Mouse (Mus musculus): ENCODE measurements around the gene Klhl8. TPM values are rescaled to one million over a fixed set of nuclear protein-coding genes. Genes with fewer than 3 reads are reported as not detected.
A peak's percentile ranks its signal among the peaks of the same experiment; 100 is the strongest.

The Klhl8 gene
- polyA plus RNA-seq, 1 experiment from 2014 or later: 45.4 TPM

DNA sequence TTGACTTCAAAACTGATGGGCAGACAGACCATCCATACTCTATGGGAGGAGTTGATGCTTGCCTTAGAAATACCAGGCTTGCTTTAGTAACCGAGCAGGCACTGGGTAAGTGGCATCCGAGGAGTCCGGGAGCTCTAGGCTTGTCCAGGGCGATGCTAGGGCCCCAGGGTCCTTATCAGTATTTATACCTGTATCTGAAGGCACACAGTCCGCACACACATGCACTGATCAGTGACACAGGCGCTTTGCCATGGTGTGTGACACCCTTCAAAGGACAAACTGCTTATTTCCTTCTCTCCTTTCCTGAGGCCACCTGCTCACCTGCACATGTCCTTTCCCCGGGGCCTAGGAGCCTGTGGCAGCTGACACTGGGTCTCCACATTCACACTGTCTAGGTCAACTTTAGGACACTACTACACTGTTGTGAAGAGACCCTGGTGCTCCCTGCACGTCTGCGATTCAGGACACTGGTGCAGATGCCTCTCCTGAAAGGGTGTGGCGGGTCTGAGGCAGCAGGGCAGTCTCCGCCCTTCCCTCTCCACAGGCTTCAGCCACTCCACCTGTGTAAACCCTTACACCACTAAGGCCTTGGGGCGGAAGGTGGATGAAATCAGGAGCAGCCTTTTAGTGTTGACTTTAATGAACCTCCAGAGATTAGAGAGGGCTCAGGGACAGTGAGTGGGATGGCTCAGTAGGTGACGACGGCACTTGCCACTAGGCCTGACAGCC, 55.4 kb downstream of the Klhl8 start:
- Histone ChIP-seq H3K9ac (0 out of 2 replicates have a peak overlapping the region, but pooled peaks have one; percentile 32), H3K4me3 (replicated peaks; ENCODE audit: low read length) (no peak overlapping the region), H3K9me3 (ENCODE audit: control insufficient read depth, low read length) (no peaks in the 10 kb centered on the region), H3K4me2 (replicated peaks) (no peak overlapping the region), H3K36me3 (replicated peaks; ENCODE audit: control insufficient read depth, insufficient read depth) (no peaks in the 10 kb centered on the region; the same call in none of the 2 replicates), H3K27ac (no peak overlapping the region), H3K27me3 (ENCODE audit: control insufficient read depth, insufficient read depth, low read length) (no peaks in the 10 kb centered on the region), H3K4me1 (replicated peaks; ENCODE audit: control insufficient read depth, insufficient read depth, low read length) (peaks cover 12% of the 10 kb centered on the region)
- ATAC-seq (ENCODE audit: low FRiP score) (no peak), DNase-seq (ENCODE audit: low spot score) (no peak)
- WGBS: 87% methylated on average over 14 of the region's 14 CpGs

DNA sequence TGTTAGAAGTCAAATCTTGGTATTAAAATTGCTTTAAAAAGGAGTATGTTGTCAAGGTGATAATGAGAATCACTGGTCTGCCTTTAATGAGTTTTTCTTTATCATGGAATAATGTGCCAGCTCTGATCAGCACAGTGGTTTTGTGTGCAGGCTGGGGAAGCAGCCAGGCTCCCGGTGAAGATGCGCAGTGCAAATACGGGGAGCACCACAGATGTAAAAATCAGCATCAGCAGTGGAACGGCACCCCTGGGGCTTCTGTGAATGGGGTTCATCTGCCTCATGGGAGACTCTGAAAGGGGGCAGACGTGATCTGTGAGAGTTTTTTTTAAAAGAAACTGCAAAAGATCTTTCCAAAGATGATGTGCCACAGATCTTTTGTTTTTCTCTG, 56.3 kb downstream of the Klhl8 start:
- no peaks in the 10 kb centered on the region; the same call in none of the 2 replicates for H3K36me3 ChIP-seq (replicated peaks; ENCODE audit: control insufficient read depth, insufficient read depth)
- ATAC-seq (ENCODE audit: low FRiP score) (no peak), DNase-seq (ENCODE audit: low spot score) (no peak)
- no peaks in the 10 kb centered on the region for H3K9me3 ChIP-seq (ENCODE audit: control insufficient read depth, low read length)
- 0 out of 2 replicates have a peak overlapping the region, but pooled peaks have one; percentile 9 for H3K9ac ChIP-seq
- peaks cover 12% of the 10 kb centered on the region for H3K4me1 ChIP-seq (replicated peaks; ENCODE audit: control insufficient read depth, insufficient read depth, low read length)
- no peaks in the 10 kb centered on the region for H3K27me3 ChIP-seq (ENCODE audit: control insufficient read depth, insufficient read depth, low read length)
- H3K4me2 ChIP-seq (replicated peaks): no peak overlapping the region
- H3K4me3 ChIP-seq (replicated peaks; ENCODE audit: low read length): no peak overlapping the region
- H3K27ac ChIP-seq: peak overlapping the region; percentile 44
- WGBS: 40% methylated on average over 5 of the region's 5 CpGs

DNA sequence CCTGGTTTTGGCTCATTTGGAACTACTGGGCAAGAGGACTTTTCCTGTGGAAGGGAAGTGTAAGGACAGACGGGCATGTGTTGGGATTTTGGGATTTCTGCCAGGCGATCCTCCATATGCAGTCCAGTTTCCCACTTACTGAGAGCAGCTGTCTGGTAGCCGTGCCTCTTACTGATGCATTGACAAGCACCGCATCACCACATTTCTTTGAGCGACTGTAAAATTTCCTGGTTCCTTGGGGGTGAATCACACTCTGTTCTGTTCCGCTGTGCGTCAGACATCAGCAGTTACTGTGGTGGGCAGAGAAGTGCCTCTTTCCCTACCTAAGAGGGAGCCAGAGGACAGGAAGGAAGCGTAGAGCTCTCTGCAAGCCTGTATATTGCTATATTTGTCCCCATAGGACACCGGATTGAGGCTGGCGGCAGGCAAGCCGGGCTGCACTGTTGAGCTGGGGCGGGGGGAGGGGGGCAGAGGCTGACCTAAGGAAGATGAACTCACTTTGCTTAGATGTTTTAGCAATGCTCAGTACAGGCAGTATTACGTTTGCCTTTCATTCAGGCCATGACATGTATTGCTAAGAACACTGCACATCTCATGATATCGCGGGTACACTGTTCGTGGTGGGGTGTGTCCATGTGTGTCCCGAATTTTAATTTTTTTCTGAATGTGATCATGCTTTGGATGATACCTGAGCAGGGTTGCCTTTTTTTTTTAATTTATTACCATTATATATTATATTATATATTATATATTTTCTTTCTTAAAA, 56.8 kb downstream of the Klhl8 start:
- 0 out of 2 replicates have a peak overlapping the region, but pooled peaks have one; percentile 9 for H3K9ac ChIP-seq
- 48% methylated on average over 17 of the region's 17 CpGs for WGBS
- peak; percentile 52 for DNase-seq (ENCODE audit: low spot score)

DNA sequence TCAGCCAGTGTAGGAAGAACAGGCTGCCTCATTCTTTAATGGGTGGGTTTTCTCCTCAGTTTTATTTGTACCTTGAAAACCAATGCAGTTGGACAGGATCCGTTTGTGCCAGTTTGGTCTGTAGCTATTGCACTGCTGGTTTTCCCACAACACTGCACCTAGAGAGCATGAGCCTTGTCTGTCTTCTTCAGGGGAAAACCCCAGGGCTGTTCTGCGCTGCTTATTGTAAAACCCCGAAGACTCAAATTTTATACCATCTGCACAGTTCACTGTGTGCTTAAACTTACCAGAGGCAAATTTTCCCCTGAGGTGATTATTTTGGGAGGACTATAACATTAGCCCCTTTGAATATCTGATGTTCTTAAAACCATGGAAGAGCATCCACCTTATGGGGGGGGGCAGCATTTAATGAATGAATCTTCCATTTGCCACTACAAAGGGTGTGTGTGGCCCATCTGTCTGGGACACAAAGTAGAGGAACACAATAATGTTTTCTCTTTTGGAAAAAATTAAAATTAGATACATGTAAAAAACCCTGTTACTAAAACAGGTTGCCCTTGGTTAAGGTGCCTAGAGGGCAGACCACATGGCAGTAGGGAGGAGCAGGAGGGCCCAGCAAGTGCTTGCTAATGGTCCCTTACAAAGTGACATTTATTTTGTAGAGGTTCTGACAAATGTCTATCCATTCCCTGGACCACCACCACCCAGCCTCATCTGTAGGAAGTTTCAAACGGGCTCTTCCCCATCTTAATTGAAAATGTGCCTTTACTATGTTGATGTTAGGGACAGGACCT, 58.1 kb downstream of the Klhl8 start:
- DNase-seq (ENCODE audit: low spot score): no peak
- H3K4me3 ChIP-seq (replicated peaks; ENCODE audit: low read length): no peak overlapping the region
- H3K27me3 ChIP-seq (ENCODE audit: control insufficient read depth, insufficient read depth, low read length): no peaks in the 10 kb centered on the region
- ATAC-seq (ENCODE audit: low FRiP score): no peak
- H3K27ac ChIP-seq: no peak overlapping the region
- H3K4me1 ChIP-seq (replicated peaks; ENCODE audit: control insufficient read depth, insufficient read depth, low read length): peaks cover 12% of the 10 kb centered on the region
- H3K4me2 ChIP-seq (replicated peaks): no peak overlapping the region
- H3K36me3 ChIP-seq (replicated peaks; ENCODE audit: control insufficient read depth, insufficient read depth): no peaks in the 10 kb centered on the region; the same call in none of the 2 replicates
- H3K9me3 ChIP-seq (ENCODE audit: control insufficient read depth, low read length): no peaks in the 10 kb centered on the region
- no peak overlapping the region for H3K9ac ChIP-seq
- WGBS: 88% methylated on average over 4 of the region's 4 CpGs

More for the DNA sequence above, 56.8 kb downstream of the Klhl8 start:
- Histone ChIP-seq H3K4me2 (replicated peaks) (peak overlapping the region; percentile 17), H3K27ac (peak overlapping the region; percentile 76), H3K4me1 (replicated peaks; ENCODE audit: control insufficient read depth, insufficient read depth, low read length) (peaks cover 12% of the 10 kb centered on the region), H3K4me3 (replicated peaks; ENCODE audit: low read length) (no peak overlapping the region), H3K27me3 (ENCODE audit: control insufficient read depth, insufficient read depth, low read length) (no peaks in the 10 kb centered on the region), H3K9me3 (ENCODE audit: control insufficient read depth, low read length) (no peaks in the 10 kb centered on the region), H3K36me3 (replicated peaks; ENCODE audit: control insufficient read depth, insufficient read depth) (no peaks in the 10 kb centered on the region; the same call in none of the 2 replicates)
- peak; percentile 77 for ATAC-seq (ENCODE audit: low FRiP score)

DNA sequence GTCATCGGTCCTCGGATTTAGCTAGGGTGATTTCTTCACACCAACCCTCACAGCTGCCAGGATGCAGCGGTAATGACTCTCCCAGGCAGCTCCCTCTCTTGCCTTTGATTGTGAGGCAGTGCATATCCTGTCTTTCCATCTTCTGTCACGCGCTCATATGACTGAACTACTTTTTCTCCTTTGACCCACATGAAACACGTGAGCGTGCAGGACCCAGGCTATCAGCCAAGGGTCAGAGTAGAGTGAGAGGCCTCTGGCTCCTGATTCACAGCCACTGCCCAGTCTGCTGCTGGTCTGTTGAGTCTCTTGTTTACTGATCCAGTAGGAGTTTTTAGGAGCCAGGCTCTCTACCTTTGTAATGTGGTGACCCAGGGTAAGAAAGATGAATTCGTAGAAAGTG, 62.5 kb downstream of the Klhl8 start:
- peaks cover 17% of the 10 kb centered on the region for H3K4me1 ChIP-seq (replicated peaks; ENCODE audit: control insufficient read depth, insufficient read depth, low read length)
- DNase-seq (ENCODE audit: low spot score) (no peak), ATAC-seq (ENCODE audit: low FRiP score) (no peak)
- H3K4me2 ChIP-seq (replicated peaks): no peak overlapping the region
- H3K9me3 ChIP-seq (ENCODE audit: control insufficient read depth, low read length): no peaks in the 10 kb centered on the region
- H3K36me3 ChIP-seq (replicated peaks; ENCODE audit: control insufficient read depth, insufficient read depth): peaks cover 4% of the 10 kb centered on the region
- no peak overlapping the region for H3K27ac ChIP-seq
- H3K4me3 ChIP-seq (replicated peaks; ENCODE audit: low read length): no peak overlapping the region
- WGBS: 92% methylated on average over 8 of the region's 8 CpGs
- no peaks in the 10 kb centered on the region for H3K27me3 ChIP-seq (ENCODE audit: control insufficient read depth, insufficient read depth, low read length)
- no peak overlapping the region for H3K9ac ChIP-seq

DNA sequence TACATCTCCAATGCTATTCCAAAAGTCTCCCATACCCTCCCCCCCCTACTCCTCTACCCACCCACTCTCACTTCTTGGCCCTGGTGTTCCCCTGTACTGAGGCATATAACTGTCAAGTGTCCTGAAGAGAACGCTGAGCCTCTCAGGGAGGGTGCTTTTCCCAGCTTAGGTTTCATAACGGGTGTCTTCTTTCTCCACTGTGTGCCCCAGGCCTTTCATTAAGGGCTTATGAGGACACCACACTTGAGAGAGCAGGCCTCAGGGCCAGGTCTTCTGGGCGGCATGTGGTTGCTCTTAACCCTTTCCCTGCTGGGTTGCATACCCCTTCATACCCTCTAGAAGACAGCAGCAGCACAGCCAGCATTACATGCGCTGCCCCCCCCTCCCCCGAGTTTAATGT, 64.5 kb downstream of the Klhl8 start:
- Histone ChIP-seq H3K9me3 (ENCODE audit: control insufficient read depth, low read length) (no peaks in the 10 kb centered on the region), H3K27ac (no peak overlapping the region), H3K9ac (no peak overlapping the region), H3K27me3 (ENCODE audit: control insufficient read depth, insufficient read depth, low read length) (no peaks in the 10 kb centered on the region), H3K36me3 (replicated peaks; ENCODE audit: control insufficient read depth, insufficient read depth) (peaks cover 12% of the 10 kb centered on the region; the same call in 1 of the 2 replicates), H3K4me1 (replicated peaks; ENCODE audit: control insufficient read depth, insufficient read depth, low read length) (peaks cover 17% of the 10 kb centered on the region), H3K4me2 (replicated peaks) (no peak overlapping the region), H3K4me3 (replicated peaks; ENCODE audit: low read length) (no peak overlapping the region)
- no peak for DNase-seq (ENCODE audit: low spot score)
- ATAC-seq (ENCODE audit: low FRiP score): no peak
- 48% methylated on average over 5 of the region's 5 CpGs for WGBS

DNA sequence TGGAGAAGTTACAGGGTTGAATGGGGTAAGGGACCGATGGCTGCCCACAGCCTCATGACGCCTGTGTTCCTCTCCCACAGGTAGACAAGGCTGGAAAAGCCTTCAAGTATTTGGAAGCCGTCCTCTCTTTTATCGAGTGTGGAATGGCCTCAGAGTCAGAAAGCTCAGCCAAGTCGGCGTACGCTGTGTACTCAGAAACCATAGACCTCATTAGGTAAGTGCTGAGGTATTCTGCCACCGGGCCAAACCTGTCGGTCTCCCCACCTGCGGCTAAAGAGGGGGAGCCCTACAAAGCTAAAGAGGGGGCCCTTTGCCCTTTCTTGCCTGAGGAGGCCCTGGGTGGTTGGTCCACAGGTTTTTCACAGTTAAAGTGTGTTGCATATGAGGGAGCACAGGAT, 64.9 kb downstream of the Klhl8 start:
- Histone ChIP-seq H3K4me1 (replicated peaks; ENCODE audit: control insufficient read depth, insufficient read depth, low read length) (peaks cover 17% of the 10 kb centered on the region), H3K4me3 (replicated peaks; ENCODE audit: low read length) (no peak overlapping the region), H3K9ac (no peak overlapping the region), H3K27me3 (ENCODE audit: control insufficient read depth, insufficient read depth, low read length) (no peaks in the 10 kb centered on the region), H3K27ac (no peak overlapping the region), H3K4me2 (replicated peaks) (no peak overlapping the region), H3K36me3 (replicated peaks; ENCODE audit: control insufficient read depth, insufficient read depth) (peaks cover 12% of the 10 kb centered on the region; the same call in 1 of the 2 replicates), H3K9me3 (ENCODE audit: control insufficient read depth, low read length) (no peaks in the 10 kb centered on the region)
- WGBS: 95% methylated on average over 10 of the region's 10 CpGs
- ATAC-seq (ENCODE audit: low FRiP score) (no peak), DNase-seq (ENCODE audit: low spot score) (no peak)

DNA sequence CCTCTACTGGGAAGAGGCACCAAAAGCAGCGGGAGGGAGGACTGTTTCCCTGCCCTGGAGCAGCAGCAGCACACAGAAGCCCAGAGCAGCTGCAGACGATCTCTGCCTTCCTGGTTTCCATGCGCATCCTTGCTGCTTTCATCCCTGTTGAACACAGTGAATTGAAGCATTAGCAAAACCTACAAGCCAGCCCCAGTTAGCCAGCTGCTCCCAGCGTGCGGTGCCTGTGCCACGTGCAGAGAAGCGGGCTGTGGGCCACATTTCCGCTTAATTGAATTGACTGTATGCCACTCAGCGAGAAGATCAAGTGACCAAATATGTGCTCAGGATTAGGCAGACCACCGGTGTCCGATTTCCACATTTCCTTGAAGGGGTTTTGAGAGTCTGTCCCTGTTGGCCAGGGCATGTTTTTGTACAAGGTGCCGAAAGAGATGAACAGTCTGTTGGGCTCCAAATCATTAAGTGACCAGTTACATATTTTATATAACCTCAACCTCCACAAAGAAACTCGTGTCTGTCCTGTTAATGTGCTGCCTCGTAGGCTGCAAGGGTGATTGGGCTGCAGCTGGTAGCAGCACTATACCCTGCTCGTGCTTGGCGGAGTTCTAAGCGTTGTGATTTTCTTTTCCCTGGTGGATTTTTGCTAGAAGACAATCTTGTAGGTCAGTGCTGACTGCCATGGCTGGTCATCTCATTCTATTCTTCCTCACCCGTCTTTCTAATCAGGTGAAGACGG, 65.5 kb downstream of the Klhl8 start:
- H3K9me3 ChIP-seq (ENCODE audit: control insufficient read depth, low read length): no peaks in the 10 kb centered on the region
- H3K36me3 ChIP-seq (replicated peaks; ENCODE audit: control insufficient read depth, insufficient read depth): peaks cover 12% of the 10 kb centered on the region; the same call in 1 of the 2 replicates
- no peak overlapping the region for H3K4me2 ChIP-seq (replicated peaks)
- H3K4me3 ChIP-seq (replicated peaks; ENCODE audit: low read length): no peak overlapping the region
- no peak overlapping the region; the same call in 1 of the 2 replicates for H3K27ac ChIP-seq
- peak; percentile 71 for DNase-seq (ENCODE audit: low spot score)
- H3K27me3 ChIP-seq (ENCODE audit: control insufficient read depth, insufficient read depth, low read length): no peaks in the 10 kb centered on the region
- no peak overlapping the region for H3K9ac ChIP-seq
- H3K4me1 ChIP-seq (replicated peaks; ENCODE audit: control insufficient read depth, insufficient read depth, low read length): peaks cover 17% of the 10 kb centered on the region
- peak; percentile 68 for ATAC-seq (ENCODE audit: low FRiP score)
- 44% methylated on average over 19 of the region's 19 CpGs for WGBS
